Mouse (Mus musculus) forebrain, embryonic 15.5 days (tissue): ENCODE results near the gene Igfals. TPM values are rescaled to one million over a fixed set of nuclear protein-coding genes. Genes with fewer than 3 reads are reported as not detected.

ENCODE experiments used
- ATAC-seq: fragments of 200-750 bp; cut with Nextera tagmentation; replicated peaks from 2 replicates; pipeline ENCODE4 v1.8.0; 2017; ENCODE audit warnings: mild to moderate bottlenecking, moderate TSS enrichment, moderate library complexity
- H3K27ac ChIP-seq: fragments of 300-500 bp; sonication (generic); replicated peaks from 2 replicates; pipeline ENCODE4 v1.5.1; 2015; ENCODE audit warnings: mild to moderate bottlenecking, inconsistent platforms
- H3K27me3 ChIP-seq: fragments of 300-500 bp; sonication (generic); 2 replicates; pipeline ENCODE4 v1.6.1; 2015; ENCODE audit warnings: inconsistent platforms
- H3K36me3 ChIP-seq: fragments of 300-500 bp; sonication (generic); 2 replicates; pipeline ENCODE4 v1.6.1; 2015; ENCODE audit warnings: mild to moderate bottlenecking, inconsistent platforms
- H3K4me1 ChIP-seq: fragments of 300-500 bp; sonication (generic); 2 replicates; pipeline ENCODE4 v1.6.1; 2015; ENCODE audit warnings: inconsistent platforms
- H3K4me2 ChIP-seq: fragments of 300-500 bp; sonication (generic); replicated peaks from 2 replicates; pipeline ENCODE4 v1.6.1; 2015; ENCODE audit warnings: mild to moderate bottlenecking, inconsistent platforms
- H3K4me3 ChIP-seq: fragments of 300-500 bp; sonication (generic); 2 replicates; pipeline ENCODE4 v1.5.1; 2015; ENCODE audit warnings: mild to moderate bottlenecking, inconsistent platforms
- H3K9ac ChIP-seq: fragments of 300-500 bp; sonication (generic); replicated peaks from 2 replicates; pipeline ENCODE4 v1.6.1; 2015; ENCODE audit warnings: mild to moderate bottlenecking, inconsistent platforms
- H3K9me3 ChIP-seq: fragments of 300-500 bp; sonication (generic); 2 replicates; pipeline ENCODE4 v1.6.1; 2016; ENCODE audit warnings: inconsistent platforms
- WGBS: fragments of 180-500 bp; shearing (Covaris S2); methylation state at CpG from one replicate; pipeline ENCODE4 v1.1.7; 2015; ENCODE audit warnings: mixed read lengths; 5-methylcytosine and 5-hydroxymethylcytosine counted together
- polyA plus RNA-seq: library from polyadenylated mRNA; unstranded; fragments of >200 nt; fragmentation: Nextera tagmentation; extraction: Ambion mirVana; gene quantifications from 2 replicates; pipeline ENCODE4 v1.2.1, GENCODE M21; 2015

The Igfals gene
- polyA plus RNA-seq, 1 experiment from 2014 or later = 0.11 TPM

DNA sequence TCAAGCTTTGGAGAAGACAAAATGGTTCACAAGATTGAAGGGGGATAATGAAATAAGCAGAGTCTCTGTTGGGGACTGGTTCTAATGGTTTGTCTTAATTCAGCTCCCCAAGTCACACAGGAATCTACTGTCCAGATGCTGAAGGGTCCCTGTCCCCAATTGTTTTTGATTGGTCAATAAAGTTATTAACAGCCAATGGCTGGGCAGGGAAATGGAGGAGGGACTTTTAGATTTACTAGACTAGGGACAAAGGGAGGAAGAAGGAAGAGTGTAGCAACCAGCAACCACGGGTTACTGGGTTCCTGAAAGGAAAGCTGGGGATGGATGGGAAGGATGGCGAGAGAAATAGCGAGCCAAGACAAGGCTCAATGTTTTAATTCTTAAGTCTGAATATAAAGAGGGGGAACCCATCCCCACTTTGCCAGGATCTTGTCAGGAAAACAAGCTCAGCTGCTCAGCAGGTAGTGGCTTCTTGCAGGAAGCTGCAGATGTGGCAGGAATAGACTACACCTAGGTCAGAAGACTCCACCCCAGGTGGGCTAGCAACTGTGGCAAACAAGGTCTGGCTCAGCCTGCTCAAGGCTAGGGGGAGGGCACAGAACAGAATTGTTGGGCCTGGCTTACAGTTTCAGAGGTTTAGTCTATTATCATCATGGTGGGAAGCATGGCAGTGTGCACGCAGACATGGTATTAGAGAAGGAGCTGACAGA, 8.1 kb downstream of the Igfals start:
- 59% methylated on average over 4 of the region's 4 CpGs for WGBS
- no peaks in the 10 kb centered on the region for H3K27me3 ChIP-seq

DNA sequence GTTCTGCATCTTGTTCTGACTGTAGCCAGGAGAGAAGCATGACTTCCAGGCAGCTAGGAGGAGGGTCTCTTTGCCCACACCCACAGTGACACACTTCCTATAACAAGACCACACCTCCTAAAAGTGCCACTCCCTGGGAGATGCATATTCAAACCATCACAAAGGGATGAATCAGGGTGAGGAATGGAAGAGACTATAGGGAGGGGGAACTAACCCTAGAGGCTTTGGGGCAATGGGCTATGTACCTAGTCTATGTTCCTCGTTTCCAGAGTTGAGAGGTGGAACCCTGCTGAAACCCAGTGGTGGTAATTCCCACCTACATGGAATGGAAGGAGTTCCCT, 8.6 kb downstream of the Igfals start:
- H3K9ac ChIP-seq = no peak overlapping the region
- H3K4me3 ChIP-seq = no peak overlapping the region
- H3K36me3 ChIP-seq = no peaks in the 10 kb centered on the region
- H3K27ac ChIP-seq = no peak overlapping the region
- WGBS = 46% methylated on average over 1 of the region's 1 CpGs
- no peaks in the 10 kb centered on the region for H3K4me1 ChIP-seq
- no peak for ATAC-seq
- H3K27me3 ChIP-seq = no peaks in the 10 kb centered on the region
- H3K9me3 ChIP-seq = no peaks in the 10 kb centered on the region
- no peak overlapping the region for H3K4me2 ChIP-seq

More for the DNA sequence above, 8.1 kb downstream of the Igfals start:
- ATAC-seq = no peak
- H3K9me3 ChIP-seq = no peaks in the 10 kb centered on the region
- no peak overlapping the region for H3K27ac ChIP-seq
- H3K4me1 ChIP-seq = no peaks in the 10 kb centered on the region
- no peaks in the 10 kb centered on the region for H3K36me3 ChIP-seq
- no peak overlapping the region for H3K9ac ChIP-seq
- H3K4me2 ChIP-seq = no peak overlapping the region
- H3K4me3 ChIP-seq = no peak overlapping the region

DNA sequence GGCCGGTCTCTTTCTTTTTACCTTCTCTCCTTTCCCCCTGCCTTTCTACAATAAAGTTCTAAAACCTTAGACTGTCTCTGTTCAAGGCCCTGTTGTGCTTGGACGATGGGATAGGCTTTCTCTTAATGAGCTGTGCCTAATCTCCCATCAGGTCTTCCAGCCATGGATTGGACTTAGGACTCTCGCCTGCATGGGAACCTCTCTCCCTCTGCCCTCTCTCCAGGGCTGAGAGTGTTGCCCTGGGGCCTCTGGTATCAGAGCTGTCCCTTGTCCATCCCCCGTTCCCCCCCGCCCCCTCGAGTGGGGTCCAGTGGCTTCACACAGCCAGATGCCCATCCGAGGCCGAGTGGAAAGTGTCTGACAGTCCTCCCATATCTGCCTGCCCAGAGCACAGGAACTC, 9.2 kb downstream of the Igfals start:
- 80% methylated on average over 8 of the region's 8 CpGs for WGBS
- Histone ChIP-seq H3K27me3 (no peaks in the 10 kb centered on the region), H3K9ac (no peak overlapping the region), H3K27ac (no peak overlapping the region), H3K9me3 (no peaks in the 10 kb centered on the region), H3K4me3 (no peak overlapping the region), H3K36me3 (no peaks in the 10 kb centered on the region), H3K4me2 (no peak overlapping the region), H3K4me1 (no peaks in the 10 kb centered on the region)
- ATAC-seq = no peak

DNA sequence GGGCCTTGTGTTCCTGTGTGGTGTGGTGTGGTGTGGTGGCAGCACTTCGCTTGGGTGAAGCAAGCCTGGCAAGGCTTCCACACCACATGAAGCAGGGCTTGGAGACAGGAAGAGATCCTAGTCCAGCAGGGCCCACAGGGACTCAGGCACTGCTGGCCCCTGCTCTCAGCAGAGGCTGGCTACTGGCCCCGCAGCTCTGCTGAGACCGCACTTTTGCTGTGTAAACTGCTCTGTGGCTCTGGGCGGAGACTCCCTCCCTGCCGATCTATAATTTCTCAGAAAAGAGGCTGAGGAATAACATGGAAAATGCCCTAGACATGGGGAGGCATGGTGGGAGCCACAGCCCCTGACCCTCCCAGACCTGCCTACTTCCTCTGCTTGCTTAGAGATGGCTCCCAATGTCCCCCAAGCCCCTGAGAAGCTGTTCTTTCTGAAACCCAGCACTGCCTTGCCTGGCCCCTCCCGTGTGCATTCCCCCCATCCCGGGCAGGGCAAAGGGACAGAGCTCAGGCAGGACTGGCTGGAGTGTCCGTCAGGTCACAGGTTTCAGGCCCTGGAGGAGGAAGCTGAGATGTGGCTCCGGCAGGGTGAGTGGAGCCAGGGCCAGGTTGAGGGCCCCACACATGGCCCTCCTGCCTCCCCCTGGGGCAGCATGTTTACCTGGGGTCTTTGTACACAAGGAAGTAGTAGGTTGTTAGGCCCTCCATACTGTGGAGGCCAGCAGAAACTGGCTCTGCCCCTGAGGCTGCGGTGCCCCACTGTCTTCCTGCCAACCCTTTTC, 11.7 kb downstream of the Igfals start:
- H3K27me3 ChIP-seq = no peaks in the 10 kb centered on the region
- WGBS = 64% methylated on average over 10 of the region's 10 CpGs
- no peak overlapping the region for H3K9ac ChIP-seq
- H3K4me1 ChIP-seq = no peaks in the 10 kb centered on the region
- H3K9me3 ChIP-seq = no peaks in the 10 kb centered on the region
- H3K36me3 ChIP-seq = 0 out of 2 replicates have a peak, but pooled peaks cover 1% of the 10 kb centered on the region
- ATAC-seq = no peak
- H3K4me3 ChIP-seq = no peak overlapping the region
- H3K27ac ChIP-seq = no peak overlapping the region
- H3K4me2 ChIP-seq = no peak overlapping the region

DNA sequence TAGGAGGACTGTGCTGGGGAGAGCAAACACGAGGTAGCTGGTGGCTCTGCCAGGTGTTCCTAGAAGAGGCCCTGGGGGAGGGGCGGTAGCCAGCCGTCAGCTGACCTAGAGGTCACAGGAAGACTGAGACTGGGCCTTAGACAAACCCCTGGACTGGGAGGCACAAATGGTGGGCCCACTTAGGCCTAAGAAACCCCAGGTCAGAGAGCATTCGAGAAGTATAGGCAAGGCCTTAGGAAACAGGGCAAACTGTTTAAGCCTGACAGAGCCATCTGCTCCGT, 12.3 kb downstream of the Igfals start:
- Histone ChIP-seq H3K27ac (no peak overlapping the region), H3K9me3 (no peaks in the 10 kb centered on the region), H3K27me3 (no peaks in the 10 kb centered on the region), H3K4me3 (no peak overlapping the region), H3K9ac (no peak overlapping the region), H3K36me3 (0 out of 2 replicates have a peak, but pooled peaks cover 6% of the 10 kb centered on the region), H3K4me1 (no peaks in the 10 kb centered on the region), H3K4me2 (no peak overlapping the region)
- WGBS = 34% methylated on average over 5 of the region's 5 CpGs
- ATAC-seq = no peak

DNA sequence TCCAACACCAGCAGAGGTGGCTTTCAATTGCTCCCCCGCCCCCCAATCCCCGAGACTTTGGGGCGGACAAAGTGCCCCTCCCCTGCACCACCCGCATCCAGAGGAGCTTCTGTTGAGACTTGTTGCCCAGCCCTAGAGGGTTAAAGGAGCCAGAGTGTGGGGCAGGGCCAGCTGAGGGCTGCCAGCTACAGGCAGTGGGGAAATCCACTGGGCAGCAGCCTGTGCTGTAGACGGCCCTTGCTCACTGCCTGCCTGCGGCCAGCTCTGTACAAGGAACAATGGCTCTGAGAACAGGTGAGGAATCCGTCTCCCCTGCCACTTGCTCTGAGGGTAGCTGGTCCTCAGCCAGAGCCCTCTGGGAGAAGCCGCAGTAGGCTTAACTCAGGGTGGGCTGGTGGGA, 12.7 kb downstream of the Igfals start:
- H3K4me1 ChIP-seq = no peaks in the 10 kb centered on the region
- 73% methylated on average over 8 of the region's 8 CpGs for WGBS

DNA sequence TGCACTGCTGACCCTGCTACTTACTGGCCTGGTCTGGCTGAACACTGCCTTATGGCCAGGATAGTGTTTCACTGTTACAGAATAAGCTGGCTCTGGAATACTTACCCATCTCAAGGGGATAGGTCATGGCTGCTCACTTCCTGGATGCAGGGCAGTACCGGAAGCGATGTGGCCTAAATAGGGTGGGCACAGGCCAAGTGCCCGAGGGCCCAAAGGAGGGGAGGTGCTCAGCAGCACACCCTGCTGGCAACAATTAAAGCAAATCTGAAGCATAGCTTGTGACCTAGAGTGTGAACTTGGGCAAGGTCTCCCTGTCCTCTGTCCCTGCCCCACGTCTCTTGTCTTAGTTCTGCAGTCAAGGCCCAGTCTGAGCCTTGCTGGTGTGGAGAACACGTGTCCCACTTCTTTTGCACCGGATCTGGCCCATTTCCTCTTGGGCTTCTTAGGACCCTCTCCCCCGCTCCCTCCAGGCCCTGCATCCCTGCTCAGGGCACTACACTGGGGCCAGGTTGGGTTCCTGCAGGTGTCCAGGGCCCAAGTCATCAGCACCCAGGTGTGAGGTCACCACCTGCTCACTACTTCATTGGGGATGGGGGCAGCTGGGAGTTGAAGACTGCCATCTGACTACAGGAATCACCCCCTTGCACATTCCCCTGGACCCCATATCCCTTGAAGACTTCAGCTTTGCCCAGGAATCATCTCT, 16.1 kb downstream of the Igfals start:
- Histone ChIP-seq H3K4me3 (no peak overlapping the region), H3K9me3 (no peaks in the 10 kb centered on the region), H3K4me2 (no peak overlapping the region), H3K36me3 (peaks cover 16% of the 10 kb centered on the region; the same call in 1 of the 2 replicates), H3K9ac (no peak overlapping the region), H3K27ac (no peak overlapping the region), H3K27me3 (no peaks in the 10 kb centered on the region), H3K4me1 (peaks cover 9% of the 10 kb centered on the region)
- WGBS = 46% methylated on average over 7 of the region's 7 CpGs
- ATAC-seq = no peak

More for the DNA sequence above, 12.7 kb downstream of the Igfals start:
- Histone ChIP-seq H3K4me2 (no peak overlapping the region), H3K9ac (no peak overlapping the region), H3K27me3 (no peaks in the 10 kb centered on the region), H3K27ac (no peak overlapping the region), H3K36me3 (peaks cover 10% of the 10 kb centered on the region; the same call in 1 of the 2 replicates), H3K9me3 (no peaks in the 10 kb centered on the region), H3K4me3 (no peak overlapping the region)
- no peak for ATAC-seq

DNA sequence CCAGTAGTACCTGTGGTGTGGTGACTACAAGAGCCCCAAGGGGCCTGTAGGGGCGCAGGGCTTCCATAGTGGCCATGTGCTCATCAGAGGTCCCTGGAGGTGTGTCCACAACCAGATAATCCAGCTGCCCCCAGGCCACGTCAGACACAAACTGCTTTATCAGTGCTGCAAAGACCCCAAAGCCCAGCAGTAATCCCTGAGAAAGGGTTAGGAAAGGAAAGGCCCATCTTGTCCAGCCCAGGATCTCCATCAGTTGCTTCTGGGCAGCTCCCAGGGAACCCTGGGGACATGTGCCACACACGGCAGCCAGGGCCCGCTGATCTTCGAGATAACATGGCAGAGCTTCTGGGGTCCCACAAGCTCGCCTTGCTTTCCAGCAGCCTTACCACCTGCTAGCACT, 18.6 kb downstream of the Igfals start:
- H3K4me3 ChIP-seq = no peak overlapping the region
- no peak for ATAC-seq
- WGBS = 87% methylated on average over 6 of the region's 6 CpGs
- no peak overlapping the region for H3K4me2 ChIP-seq
- H3K4me1 ChIP-seq = peaks cover 31% of the 10 kb centered on the region
- no peak overlapping the region for H3K27ac ChIP-seq
- no peaks in the 10 kb centered on the region for H3K9me3 ChIP-seq
- no peaks in the 10 kb centered on the region for H3K27me3 ChIP-seq
- no peak overlapping the region for H3K9ac ChIP-seq
- H3K36me3 ChIP-seq = peaks cover 24% of the 10 kb centered on the region; the same call in 1 of the 2 replicates

DNA sequence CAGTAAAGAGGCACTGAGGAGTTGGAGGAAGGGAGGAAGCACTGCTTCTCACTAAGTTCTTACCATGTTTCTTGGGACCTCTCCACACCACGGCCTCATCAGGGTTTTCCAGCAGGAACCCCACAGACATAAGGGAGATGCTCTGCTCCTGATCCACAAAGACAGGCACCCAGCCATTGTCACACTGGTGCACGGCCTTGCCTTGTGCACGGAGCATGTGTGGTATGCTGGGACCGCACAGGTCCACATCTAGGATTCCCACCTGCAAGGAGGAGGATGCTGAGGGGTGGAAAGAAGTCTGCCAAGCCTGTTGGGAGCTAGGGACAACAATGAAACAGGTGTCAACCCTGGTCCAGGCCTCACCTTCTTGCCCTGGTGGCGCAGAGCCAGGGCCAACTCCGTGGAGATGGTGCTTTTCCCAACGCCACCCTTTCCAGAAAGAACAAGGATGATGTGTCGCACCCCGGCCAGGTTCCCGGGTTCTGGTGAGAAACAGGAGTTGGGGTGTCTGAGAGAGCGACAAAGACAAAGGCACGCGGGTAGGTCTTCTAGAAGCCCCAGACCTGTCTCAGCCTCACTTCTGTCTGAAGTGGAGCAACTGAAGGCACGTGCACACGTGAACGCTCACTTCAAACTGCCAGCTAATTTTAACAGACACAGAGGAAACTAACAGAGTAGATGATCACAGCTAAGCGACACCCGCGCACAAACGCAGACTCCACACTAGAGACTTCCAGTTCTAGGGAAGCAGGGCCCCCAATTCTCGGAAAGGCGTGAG, 19.7 kb downstream of the Igfals start:
- Histone ChIP-seq H3K27ac (no peak overlapping the region), H3K4me1 (peaks cover 31% of the 10 kb centered on the region), H3K4me2 (peak overlapping the region; percentile 79), H3K9ac (peak overlapping the region; percentile 43), H3K27me3 (no peaks in the 10 kb centered on the region), H3K36me3 (peaks cover 31% of the 10 kb centered on the region), H3K9me3 (no peaks in the 10 kb centered on the region), H3K4me3 (peak overlapping the region; percentile 58)
- 26% methylated on average over 22 of the region's 22 CpGs for WGBS
- no peak for ATAC-seq

DNA sequence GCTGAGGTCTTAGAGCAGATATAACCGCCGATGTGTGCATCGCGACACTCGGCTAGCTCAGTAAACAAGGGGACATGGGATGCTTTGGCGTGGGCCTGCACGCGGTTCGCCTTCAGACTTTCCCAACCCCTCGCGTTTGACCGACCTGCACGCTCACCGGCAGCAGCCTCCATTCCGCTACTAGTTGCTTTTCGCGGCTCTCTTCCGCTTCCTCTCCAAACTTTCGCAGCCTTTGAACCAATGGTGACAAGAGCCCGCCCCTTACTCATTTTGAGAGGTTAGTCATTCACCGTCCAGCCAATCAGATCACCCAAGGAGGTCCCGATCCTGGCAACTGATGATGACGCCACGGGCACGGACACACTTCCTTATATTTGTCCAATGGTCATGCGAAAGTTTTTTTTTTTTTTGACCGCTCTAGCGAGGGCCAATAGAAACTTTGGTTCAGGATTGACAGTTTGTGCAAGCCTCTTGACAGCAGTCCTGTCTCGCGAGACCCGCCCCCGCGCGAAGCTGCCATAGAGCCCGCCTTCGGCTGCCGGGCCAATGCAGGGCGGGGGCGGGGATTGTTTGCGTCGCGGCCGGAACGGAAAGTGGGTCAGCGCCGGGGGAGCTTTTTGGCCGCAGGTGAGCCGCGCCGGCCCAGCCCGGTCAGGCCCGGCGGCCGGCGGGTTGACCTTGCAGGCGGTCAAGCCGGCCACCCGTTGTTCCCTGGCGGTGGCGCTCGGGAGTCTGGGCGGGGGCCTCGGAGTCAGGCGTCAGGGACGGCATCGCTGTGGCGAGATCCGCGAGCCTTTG, 20.5 kb downstream of the Igfals start, which contains the start of the genes Nubp2 and Spsb3:
Gene Nubp2, minus strand, starts transcription at position 216 of the 798 bp plus-strand sequence.
Gene Spsb3, plus strand, starts transcription at position 510 of the 798 bp plus-strand sequence.
- no peaks in the 10 kb centered on the region for H3K9me3 ChIP-seq
- WGBS = under 1% methylated on average over 69 of the region's 69 CpGs
- peak within 1 kb of the TSS; percentile 52 for H3K27ac ChIP-seq
- peak within 1 kb of the TSS; percentile 84 for H3K4me2 ChIP-seq
- peaks cover 38% of the 10 kb centered on the region for H3K36me3 ChIP-seq
- peak; percentile 99 for ATAC-seq
- no peaks in the 10 kb centered on the region for H3K27me3 ChIP-seq
- H3K4me1 ChIP-seq = peaks cover 31% of the 10 kb centered on the region
- peak within 1 kb of the TSS; percentile 58 for H3K4me3 ChIP-seq
- H3K9ac ChIP-seq = peak within 1 kb of the TSS; percentile 65

DNA sequence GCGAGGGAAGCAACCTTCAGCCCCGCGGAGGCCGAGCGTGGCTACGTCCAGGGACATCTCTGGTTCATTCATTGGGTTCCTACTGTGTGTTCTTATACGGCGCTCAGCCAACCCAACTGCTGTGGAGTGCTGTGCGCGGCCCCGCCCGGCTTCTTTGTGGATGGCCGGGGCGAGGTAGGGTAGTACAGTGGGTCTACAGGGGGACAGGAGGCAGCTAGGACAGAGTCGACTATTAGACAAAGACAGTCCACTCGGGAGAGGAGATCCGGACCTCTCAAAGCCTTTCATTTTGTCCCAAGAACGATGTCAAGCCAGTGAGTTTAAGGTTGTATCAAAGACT, 21.1 kb downstream of the Igfals start:
- Histone ChIP-seq H3K4me1 (peaks cover 31% of the 10 kb centered on the region), H3K9me3 (no peaks in the 10 kb centered on the region), H3K27me3 (no peaks in the 10 kb centered on the region), H3K27ac (peak overlapping the region; percentile 52), H3K4me3 (peak overlapping the region; percentile 58), H3K36me3 (peaks cover 44% of the 10 kb centered on the region), H3K4me2 (peak overlapping the region; percentile 84), H3K9ac (peak overlapping the region; percentile 65)
- WGBS = 1% methylated on average over 18 of the region's 18 CpGs
- ATAC-seq = peak; percentile 44
